Mouse (Mus musculus) testis, adult 2 months (tissue): ENCODE data around the gene Crabp2.

ENCODE experiments used
- CTCF ChIP-seq: fragments of 200-500 bp; IDR thresholded peaks from 2 replicates; pipeline ENCODE4 v1.5.1; 2012; ENCODE audit warnings: low read depth, mild to moderate bottlenecking, inconsistent platforms, low read length, moderate library complexity; ENCODE audit not compliant: control insufficient read depth, insufficient read depth, insufficient replicate concordance
- POLR2A ChIP-seq: fragments of 200-500 bp; IDR thresholded peaks from 2 replicates; pipeline ENCODE4 v1.6.1; 2012; ENCODE audit warnings: low read depth, mild to moderate bottlenecking, inconsistent platforms, low read length, moderate library complexity; ENCODE audit not compliant: control insufficient read depth

- no peak for TF ChIP-seq CTCF
- TF ChIP-seq POLR2A: no peak
Measured at GRCm38 (mm10) chr3:87999243-87999895, 50.9 kb downstream of the Crabp2 start.
